Mouse (Mus musculus): ENCODE measurements around the gene Nav3. TPM values are rescaled to one million over a fixed set of nuclear protein-coding genes. Genes with fewer than 3 reads are reported as not detected.

The Nav3 gene
- polyA plus RNA-seq, 1 experiment from 2014 or later: 4.0 TPM

- Histone ChIP-seq H3K9ac (ENCODE audit: low read length) (no peak overlapping the region), H3K4me1 (replicated peaks; ENCODE audit: control insufficient read depth, insufficient read depth, low read length) (no peaks in the 10 kb centered on the region), H3K9me3 (ENCODE audit: control insufficient read depth, low read length) (no peaks in the 10 kb centered on the region), H3K27ac (ENCODE audit: low read depth, low read length) (no peak overlapping the region), H3K27me3 (ENCODE audit: control insufficient read depth, insufficient read depth, low read length) (no peaks in the 10 kb centered on the region), H3K4me3 (ENCODE audit: low read depth, low read length) (no peak overlapping the region), H3K36me3 (ENCODE audit: control insufficient read depth, insufficient read depth, low read length) (no peaks in the 10 kb centered on the region), H3K4me2 (ENCODE audit: low read depth, low read length, severe bottlenecking) (no peak overlapping the region)
- WGBS: 88% methylated on average over 5 of the region's 5 CpGs
- ATAC-seq (replicated peaks; ENCODE audit: low FRiP score) (no peak), DNase-seq (ENCODE audit: low spot score) (no peak)
These were observed 126.0 kb downstream of the Nav3 start for GRCm38 (mm10) chr10:110330030-110330429.

DNA sequence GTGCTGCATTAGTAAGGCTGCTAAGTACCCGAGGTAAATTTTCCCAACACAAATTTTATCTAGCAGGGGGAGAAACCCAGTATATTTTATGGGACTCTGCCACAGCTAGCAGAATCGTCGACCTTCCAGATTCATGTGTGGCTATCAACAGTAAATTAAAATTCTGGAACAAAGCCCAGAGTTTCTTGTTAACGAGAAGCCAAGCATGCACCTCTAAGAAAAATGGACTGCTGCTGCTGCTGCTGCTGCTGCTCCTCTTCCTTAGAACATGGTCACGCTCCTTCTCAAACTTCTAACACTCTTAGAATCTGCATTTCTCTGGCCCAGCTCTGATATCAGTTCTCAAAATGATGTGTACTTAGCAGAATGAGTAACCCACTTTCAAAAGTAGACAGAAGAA, 126.4 kb downstream of the Nav3 start:
- ATAC-seq (replicated peaks; ENCODE audit: low FRiP score) (no peak), DNase-seq (ENCODE audit: low spot score) (no peak)
- Histone ChIP-seq H3K36me3 (ENCODE audit: control insufficient read depth, insufficient read depth, low read length) (no peaks in the 10 kb centered on the region), H3K27me3 (ENCODE audit: control insufficient read depth, insufficient read depth, low read length) (no peaks in the 10 kb centered on the region), H3K9ac (ENCODE audit: low read length) (no peak overlapping the region), H3K4me1 (replicated peaks; ENCODE audit: control insufficient read depth, insufficient read depth, low read length) (no peaks in the 10 kb centered on the region), H3K27ac (ENCODE audit: low read depth, low read length) (no peak overlapping the region), H3K9me3 (ENCODE audit: control insufficient read depth, low read length) (no peaks in the 10 kb centered on the region), H3K4me2 (ENCODE audit: low read depth, low read length, severe bottlenecking) (no peak overlapping the region), H3K4me3 (ENCODE audit: low read depth, low read length) (no peak overlapping the region)
- WGBS: 69% methylated on average over 5 of the region's 5 CpGs

GRCm38 (mm10) chr10:110322082-110322632, 133.8 kb downstream of the Nav3 start:
- Histone ChIP-seq H3K9me3 (ENCODE audit: control insufficient read depth, low read length) (no peaks in the 10 kb centered on the region), H3K27ac (ENCODE audit: low read depth, low read length) (no peak overlapping the region), H3K4me2 (ENCODE audit: low read depth, low read length, severe bottlenecking) (no peak overlapping the region), H3K4me1 (replicated peaks; ENCODE audit: control insufficient read depth, insufficient read depth, low read length) (no peaks in the 10 kb centered on the region), H3K27me3 (ENCODE audit: control insufficient read depth, insufficient read depth, low read length) (no peaks in the 10 kb centered on the region), H3K4me3 (ENCODE audit: low read depth, low read length) (no peak overlapping the region), H3K9ac (ENCODE audit: low read length) (no peak overlapping the region), H3K36me3 (ENCODE audit: control insufficient read depth, insufficient read depth, low read length) (no peaks in the 10 kb centered on the region)
- DNase-seq (ENCODE audit: low spot score) (no peak), ATAC-seq (replicated peaks; ENCODE audit: low FRiP score) (no peak)
- 69% methylated on average over 6 of the region's 6 CpGs for WGBS

- Histone ChIP-seq H3K4me1 (replicated peaks; ENCODE audit: control insufficient read depth, insufficient read depth, low read length) (no peaks in the 10 kb centered on the region), H3K4me3 (ENCODE audit: low read depth, low read length) (no peak overlapping the region), H3K4me2 (ENCODE audit: low read depth, low read length, severe bottlenecking) (no peak overlapping the region), H3K9me3 (ENCODE audit: control insufficient read depth, low read length) (no peaks in the 10 kb centered on the region), H3K36me3 (ENCODE audit: control insufficient read depth, insufficient read depth, low read length) (no peaks in the 10 kb centered on the region), H3K9ac (ENCODE audit: low read length) (no peak overlapping the region), H3K27ac (ENCODE audit: low read depth, low read length) (no peak overlapping the region), H3K27me3 (ENCODE audit: control insufficient read depth, insufficient read depth, low read length) (no peaks in the 10 kb centered on the region)
- DNase-seq (ENCODE audit: low spot score): no peak
- WGBS: 78% methylated on average over 5 of the region's 5 CpGs
- no peak for ATAC-seq (replicated peaks; ENCODE audit: low FRiP score)
These were observed 138.7 kb downstream of the Nav3 start for GRCm38 (mm10) chr10:110317275-110317674.

- Histone ChIP-seq H3K27me3 (ENCODE audit: control insufficient read depth, insufficient read depth, low read length) (no peaks in the 10 kb centered on the region), H3K9ac (ENCODE audit: low read length) (no peak overlapping the region), H3K27ac (ENCODE audit: low read depth, low read length) (no peak overlapping the region), H3K9me3 (ENCODE audit: control insufficient read depth, low read length) (no peaks in the 10 kb centered on the region), H3K4me3 (ENCODE audit: low read depth, low read length) (no peak overlapping the region), H3K4me2 (ENCODE audit: low read depth, low read length, severe bottlenecking) (no peak overlapping the region), H3K4me1 (replicated peaks; ENCODE audit: control insufficient read depth, insufficient read depth, low read length) (no peaks in the 10 kb centered on the region), H3K36me3 (ENCODE audit: control insufficient read depth, insufficient read depth, low read length) (no peaks in the 10 kb centered on the region)
- DNase-seq (ENCODE audit: low spot score) (no peak), ATAC-seq (replicated peaks; ENCODE audit: low FRiP score) (no peak)
- 70% methylated on average over 5 of the region's 5 CpGs for WGBS
These were observed 141.5 kb downstream of the Nav3 start for GRCm38 (mm10) chr10:110314525-110314924.

DNA sequence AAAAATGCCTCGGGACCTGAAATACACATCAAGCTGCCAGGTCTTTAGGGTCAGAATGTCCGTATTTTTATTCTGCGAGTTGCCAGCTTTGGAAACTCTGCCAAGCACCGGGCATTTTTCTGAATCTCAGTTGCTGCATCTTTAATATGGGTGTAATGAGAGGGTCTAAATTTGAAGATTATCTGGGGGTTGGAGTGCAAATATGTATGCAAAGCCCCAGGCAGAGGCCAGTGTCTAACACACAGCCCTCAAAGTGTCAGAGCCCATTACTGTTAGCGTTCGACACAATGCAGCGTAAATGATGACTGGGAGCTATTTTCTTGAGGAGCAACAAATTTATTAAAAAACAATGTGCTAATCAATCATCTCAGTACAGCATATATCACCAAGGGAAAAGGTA, 142.0 kb downstream of the Nav3 start:
- Histone ChIP-seq H3K9ac (ENCODE audit: low read length) (no peak overlapping the region), H3K9me3 (ENCODE audit: control insufficient read depth, low read length) (no peaks in the 10 kb centered on the region), H3K27ac (ENCODE audit: low read depth, low read length) (no peak overlapping the region), H3K27me3 (ENCODE audit: control insufficient read depth, insufficient read depth, low read length) (no peaks in the 10 kb centered on the region), H3K4me1 (replicated peaks; ENCODE audit: control insufficient read depth, insufficient read depth, low read length) (no peaks in the 10 kb centered on the region), H3K4me2 (ENCODE audit: low read depth, low read length, severe bottlenecking) (no peak overlapping the region), H3K36me3 (ENCODE audit: control insufficient read depth, insufficient read depth, low read length) (no peaks in the 10 kb centered on the region), H3K4me3 (ENCODE audit: low read depth, low read length) (no peak overlapping the region)
- 86% methylated on average over 7 of the region's 7 CpGs for WGBS
- ATAC-seq (replicated peaks; ENCODE audit: low FRiP score) (no peak), DNase-seq (ENCODE audit: low spot score) (no peak)

GRCm38 (mm10) chr10:110309511-110309910, 146.5 kb downstream of the Nav3 start:
- Histone ChIP-seq H3K4me2 (ENCODE audit: low read depth, low read length, severe bottlenecking) (no peak overlapping the region), H3K4me3 (ENCODE audit: low read depth, low read length) (no peak overlapping the region), H3K9ac (ENCODE audit: low read length) (no peak overlapping the region), H3K36me3 (ENCODE audit: control insufficient read depth, insufficient read depth, low read length) (no peaks in the 10 kb centered on the region), H3K9me3 (ENCODE audit: control insufficient read depth, low read length) (no peaks in the 10 kb centered on the region), H3K27ac (ENCODE audit: low read depth, low read length) (no peak overlapping the region), H3K27me3 (ENCODE audit: control insufficient read depth, insufficient read depth, low read length) (no peaks in the 10 kb centered on the region), H3K4me1 (replicated peaks; ENCODE audit: control insufficient read depth, insufficient read depth, low read length) (no peaks in the 10 kb centered on the region)
- DNase-seq (ENCODE audit: low spot score) (no peak), ATAC-seq (replicated peaks; ENCODE audit: low FRiP score) (no peak)
- WGBS: 92% methylated on average over 4 of the region's 4 CpGs

GRCm38 (mm10) chr10:110305609-110306008, 150.4 kb downstream of the Nav3 start:
- no peaks in the 10 kb centered on the region for H3K4me1 ChIP-seq (replicated peaks; ENCODE audit: control insufficient read depth, insufficient read depth, low read length)
- WGBS: 87% methylated on average over 5 of the region's 5 CpGs
- no peak overlapping the region for H3K9ac ChIP-seq (ENCODE audit: low read length)
- DNase-seq (ENCODE audit: low spot score) (no peak), ATAC-seq (replicated peaks; ENCODE audit: low FRiP score) (no peak)
- H3K36me3 ChIP-seq (ENCODE audit: control insufficient read depth, insufficient read depth, low read length): no peaks in the 10 kb centered on the region
- H3K9me3 ChIP-seq (ENCODE audit: control insufficient read depth, low read length): no peaks in the 10 kb centered on the region
- no peak overlapping the region for H3K27ac ChIP-seq (ENCODE audit: low read depth, low read length)
- no peaks in the 10 kb centered on the region for H3K27me3 ChIP-seq (ENCODE audit: control insufficient read depth, insufficient read depth, low read length)
- no peak overlapping the region for H3K4me3 ChIP-seq (ENCODE audit: low read depth, low read length)
- no peak overlapping the region for H3K4me2 ChIP-seq (ENCODE audit: low read depth, low read length, severe bottlenecking)

DNA sequence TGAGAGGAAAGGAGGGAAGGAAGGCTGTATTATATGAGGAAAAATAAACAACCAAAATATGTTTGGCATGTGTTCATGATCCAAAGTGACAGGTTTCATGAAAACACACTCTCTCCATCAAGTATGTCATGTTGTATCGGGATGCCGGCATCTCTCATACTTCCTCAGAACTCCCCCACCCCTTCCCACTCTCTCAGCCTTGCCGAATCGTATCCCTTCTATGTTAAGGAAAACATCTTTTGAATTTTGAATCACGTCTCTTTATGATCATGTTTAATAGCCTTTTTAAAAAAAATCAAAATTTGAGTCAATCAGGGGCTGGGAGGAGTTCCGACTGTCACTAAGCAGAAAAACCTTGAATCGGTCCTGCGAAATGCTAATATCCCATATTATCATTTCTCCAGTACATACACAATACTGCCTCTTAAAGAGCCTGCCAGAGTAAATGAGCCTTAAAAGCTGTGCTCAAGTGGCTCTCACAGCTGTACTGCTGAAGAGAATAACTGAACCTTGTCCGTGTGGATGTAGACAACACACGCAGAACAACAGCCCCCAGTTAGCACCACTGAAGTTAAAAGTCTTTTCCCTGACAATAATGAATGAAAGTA, 165.9 kb downstream of the Nav3 start:
- no peak overlapping the region for H3K4me3 ChIP-seq (ENCODE audit: low read depth, low read length)
- no peak overlapping the region for H3K4me2 ChIP-seq (ENCODE audit: low read depth, low read length, severe bottlenecking)
- ATAC-seq (replicated peaks; ENCODE audit: low FRiP score): peak; percentile 57; the same call in 1 of the 2 replicates
- no peak for DNase-seq (ENCODE audit: low spot score)
- no peaks in the 10 kb centered on the region for H3K4me1 ChIP-seq (replicated peaks; ENCODE audit: control insufficient read depth, insufficient read depth, low read length)
- H3K9ac ChIP-seq (ENCODE audit: low read length): no peak overlapping the region
- 82% methylated on average over 10 of the region's 10 CpGs for whole genome bisulfite sequencing
- no peaks in the 10 kb centered on the region for H3K36me3 ChIP-seq (ENCODE audit: control insufficient read depth, insufficient read depth, low read length)
- H3K27me3 ChIP-seq (ENCODE audit: control insufficient read depth, insufficient read depth, low read length): no peaks in the 10 kb centered on the region
- no peaks in the 10 kb centered on the region; the same call in 1 of the 2 replicates for H3K9me3 ChIP-seq (ENCODE audit: control insufficient read depth, low read length)
- H3K27ac ChIP-seq (ENCODE audit: low read depth, low read length): no peak overlapping the region

Measured in forebrain, embryonic 11.5 days (tissue).